Mouse (Mus musculus) gonadal fat pad, adult 2 months (tissue): ENCODE results near the gene Gm11034. TPM values are rescaled to one million over a fixed set of nuclear protein-coding genes. Genes with fewer than 3 reads are reported as not detected.

Source experiments
- DNase-seq: peaks from one replicate; pipeline ENCODE4 v3.0.0-alpha.2; 2012; ENCODE audit warnings: low read depth
- polyA plus RNA-seq: library from polyadenylated mRNA; depleted of rRNA; stranded (reverse); fragments of >200 nt; gene quantifications from 2 replicates; pipeline ENCODE4 v1.2.3, GENCODE M21; 2012; rRNA removed

The Gm11034 gene
- polyA plus RNA-seq, 1 experiment = not detected

DNA sequence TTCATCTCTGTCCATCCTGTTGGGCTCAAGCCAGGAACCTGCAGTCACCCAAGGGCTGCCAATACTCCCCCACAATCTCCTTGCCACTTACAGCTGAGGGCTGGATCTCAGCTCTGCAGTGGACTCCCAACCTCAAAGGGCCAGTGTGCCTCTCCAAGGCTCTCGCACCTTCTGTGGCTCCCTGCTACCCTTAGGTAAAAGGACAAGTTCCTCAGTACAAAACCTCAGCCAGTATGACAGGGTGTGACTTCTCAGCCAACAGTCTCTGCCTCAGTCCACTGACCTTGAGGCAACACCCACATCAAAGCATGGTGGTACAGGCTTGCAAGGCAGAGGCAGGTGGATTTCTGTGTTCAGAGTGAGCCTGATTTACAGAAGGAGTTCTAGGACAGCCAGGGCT is 1.6 kb downstream of the Gm11034 start:
- DNase-seq = no peak

DNA sequence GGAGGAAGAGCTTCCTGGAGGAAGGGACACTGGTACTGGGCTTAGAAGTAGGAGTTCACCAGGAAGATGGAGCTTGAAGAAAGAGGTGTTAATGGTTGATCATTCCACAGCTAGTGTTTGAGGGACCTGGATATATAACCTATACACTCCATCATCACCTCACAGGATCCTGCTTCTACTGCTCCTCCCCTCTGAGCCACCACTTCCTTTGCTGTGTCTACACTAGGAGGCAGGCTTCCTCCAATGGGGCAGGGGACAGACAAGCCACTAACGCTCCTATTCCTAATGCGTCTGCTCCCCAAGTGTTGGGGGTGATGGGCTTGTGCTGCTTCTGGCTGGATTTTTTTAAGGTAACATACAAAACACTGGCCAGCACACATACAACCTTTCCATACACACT is 2.7 kb downstream of the Gm11034 start:
- no peak for DNase-seq

- no peak for DNase-seq
Observed at GRCm38 (mm10) chr8:72210222-72210621, 3.2 kb downstream of the Gm11034 start.

DNA sequence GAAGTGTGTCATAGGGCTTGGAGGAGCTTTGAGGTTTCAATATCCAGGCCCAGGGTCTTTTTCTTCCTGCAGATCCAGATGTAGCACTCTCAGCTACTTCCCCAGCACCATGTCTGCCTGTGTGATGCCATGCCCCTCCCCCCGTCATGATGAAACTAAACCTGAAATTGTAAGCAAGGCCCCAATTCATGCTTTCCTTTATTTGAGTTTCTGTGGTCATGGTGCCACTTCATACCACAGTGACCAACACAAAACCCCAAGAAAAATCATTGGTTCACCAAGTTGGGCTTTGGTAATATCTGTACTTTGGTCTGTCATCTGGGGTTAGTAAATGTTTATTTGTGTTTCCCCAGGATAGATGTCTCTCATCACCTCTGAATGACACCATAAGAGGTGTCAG is 4.9 kb downstream of the Gm11034 start:
- DNase-seq = no peak

DNA sequence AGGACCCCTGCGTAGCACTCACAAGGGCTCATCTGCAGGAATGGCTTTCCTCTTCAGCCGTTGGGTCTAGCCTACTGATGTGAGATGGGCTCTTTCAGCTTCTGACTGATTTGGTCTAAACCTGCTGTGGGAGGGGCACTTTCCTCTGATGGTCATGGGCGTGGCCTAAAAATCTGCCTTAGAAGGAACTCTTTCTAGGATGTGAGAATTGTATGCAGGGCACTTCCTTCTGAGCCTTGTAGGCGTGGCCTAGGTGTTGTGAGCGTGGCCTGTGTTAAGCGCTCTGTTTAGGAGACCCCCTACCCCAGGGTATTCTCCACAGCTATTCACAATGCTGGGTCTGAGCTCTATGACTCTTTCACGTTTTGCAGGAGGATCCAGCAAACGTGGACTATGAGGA is 15.4 kb downstream of the Gm11034 start:
- DNase-seq = no peak

GRCm38 (mm10) chr8:72192065-72192464 is 21.4 kb downstream of the Gm11034 start:
- no peak for DNase-seq

DNA sequence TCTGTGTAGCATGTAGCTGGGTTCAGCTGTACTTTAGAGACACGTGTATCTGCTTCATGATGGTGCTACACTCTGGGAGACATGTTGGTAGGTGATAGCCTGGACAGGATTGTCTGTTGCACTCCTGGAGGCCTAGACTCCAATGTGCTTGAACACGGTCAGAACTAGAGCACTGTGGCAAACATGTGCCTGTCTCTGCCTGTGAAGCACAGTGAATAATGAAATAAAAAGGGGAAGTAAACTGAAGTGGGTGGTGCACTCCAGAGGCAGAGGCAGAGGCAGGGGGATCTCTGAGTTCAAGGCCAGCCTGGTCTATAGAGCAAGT is 23.3 kb downstream of the Gm11034 start:
- DNase-seq = no peak

- no peak for DNase-seq
Observed at GRCm38 (mm10) chr8:72189417-72190214, 23.8 kb downstream of the Gm11034 start, which contains the start of gene Hsh2d. Gene Hsh2d, plus strand, starts transcription at chr8:72189638.

GRCm38 (mm10) chr8:72187793-72188331 is 25.6 kb downstream of the Gm11034 start:
- no peak for DNase-seq

GRCm38 (mm10) chr8:72183554-72184202 is 29.8 kb downstream of the Gm11034 start:
- DNase-seq = no peak

DNA sequence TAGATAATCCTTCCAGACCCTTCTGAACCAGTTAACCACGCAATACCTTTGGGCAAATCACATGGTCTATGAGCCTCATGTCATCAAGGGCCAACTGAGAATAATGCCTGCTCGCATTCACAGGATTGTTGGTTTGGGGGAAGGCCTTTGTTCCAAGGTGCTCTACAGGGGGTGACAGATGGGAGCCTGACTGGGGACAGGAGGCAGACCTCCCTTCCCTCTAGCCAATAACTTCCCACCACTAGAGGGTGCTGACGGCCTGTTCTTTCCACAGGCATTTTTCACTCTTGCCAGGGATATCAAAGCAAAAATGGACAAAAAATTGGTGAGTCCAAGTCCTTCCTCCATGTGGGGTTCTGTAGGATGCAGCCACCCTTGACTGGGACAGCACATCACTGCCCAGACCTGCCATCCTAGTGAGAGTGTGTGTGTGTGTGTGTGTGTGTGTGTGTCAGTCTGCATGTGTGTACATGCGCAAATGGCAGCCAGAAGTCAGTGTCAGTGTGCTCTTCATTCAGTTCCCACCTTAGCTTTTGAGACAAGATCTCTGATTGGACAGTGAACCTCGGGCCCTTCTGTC is 36.0 kb downstream of the Gm11034 start:
- DNase-seq = no peak

DNA sequence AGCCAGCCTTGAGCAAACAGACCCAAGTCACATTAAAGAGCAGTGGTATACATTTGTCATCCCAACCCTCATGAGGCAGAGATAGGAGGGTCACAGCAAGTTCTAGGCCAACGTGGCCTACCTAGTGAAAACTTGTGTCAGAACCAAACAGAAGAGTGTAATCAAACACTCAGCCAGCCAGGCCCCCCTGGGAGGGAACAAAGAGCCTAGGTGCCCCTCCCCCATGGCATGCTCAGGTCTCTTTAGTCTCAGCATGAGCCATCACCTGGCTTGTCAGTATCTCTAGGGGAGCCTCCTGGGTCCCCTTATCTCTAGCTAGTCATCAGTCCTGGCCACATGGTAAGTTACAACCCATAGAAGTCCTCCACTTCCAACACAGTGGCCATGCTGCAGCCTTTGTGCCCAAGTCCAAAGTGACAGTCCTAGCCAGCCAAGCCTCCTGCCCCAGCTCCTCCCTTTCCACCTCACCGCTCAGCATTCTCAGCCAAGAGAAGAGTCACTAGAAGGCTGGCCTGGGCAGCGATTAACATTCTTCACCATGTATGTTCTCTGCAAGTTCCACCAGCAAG is 43.7 kb downstream of the Gm11034 start:
- no peak for DNase-seq

DNA sequence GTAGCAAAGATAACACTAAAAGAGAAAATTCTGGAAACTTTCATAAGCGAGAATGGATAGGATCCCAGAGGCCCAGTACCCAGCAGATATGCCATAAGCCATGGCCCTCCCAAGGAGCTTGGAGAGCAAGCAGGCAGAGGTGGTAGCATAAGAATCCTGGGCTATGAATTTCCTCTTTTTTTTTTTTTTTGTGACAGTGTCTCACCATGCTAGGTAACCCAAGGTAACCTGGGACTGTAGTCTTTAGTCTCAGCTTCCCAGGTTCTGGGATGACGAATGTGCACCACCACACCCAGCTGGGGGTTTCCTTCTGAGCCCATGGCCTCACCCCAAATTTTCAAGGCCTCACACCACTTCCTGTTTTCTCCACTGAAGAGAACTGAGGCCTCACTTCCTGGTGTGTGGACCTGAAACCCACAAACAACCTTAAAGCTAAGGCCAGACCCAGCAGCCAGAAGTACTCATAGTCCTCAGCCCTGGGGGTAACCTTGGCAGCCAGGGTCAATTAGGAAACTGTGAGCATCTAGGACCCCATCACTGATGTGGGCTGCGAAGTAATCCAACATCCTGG is 44.3 kb downstream of the Gm11034 start:
- DNase-seq = no peak

Other genes with a start within 250 kb of the Gm11034 start
- gene Cyp4f18, start 204.0 kb downstream of the Gm11034 start, polyA plus RNA-seq = 4.8 and 6.2 TPM in 2 replicates
- gene Olfr372, start 172.4 kb downstream of the Gm11034 start, polyA plus RNA-seq = not detected in 2 replicates
- gene Olfr373, start 130.5 kb downstream of the Gm11034 start, polyA plus RNA-seq = not detected in 2 replicates
- gene Olfr374, start 106.6 kb downstream of the Gm11034 start, polyA plus RNA-seq = 0.01 TPM in 1 of 2 replicates, not detected in the other
- 76.9 and 97.8 TPM in 2 replicates for gene Tpm4, start 78.7 kb downstream of the Gm11034 start, polyA plus RNA-seq
- 51.7 and 73.6 TPM in 2 replicates for gene Rab8a, start 52.4 kb downstream of the Gm11034 start, polyA plus RNA-seq
- 0.16 and 0.35 TPM in 2 replicates for gene Hsh2d, start 24.0 kb downstream of the Gm11034 start, polyA plus RNA-seq
- 0.22 TPM in 1 of 2 replicates, not detected in the other for gene Cib3, start 799 bp downstream of the Gm11034 start, polyA plus RNA-seq
- gene Fam32a, start 6.1 kb upstream of the Gm11034 start, polyA plus RNA-seq = 50.0 and 55.2 TPM in 2 replicates
- 50.6 and 54.7 TPM in 2 replicates for gene Ap1m1, start 26.4 kb upstream of the Gm11034 start, polyA plus RNA-seq
- 1.1 and 5.1 TPM in 2 replicates for gene Gm10282, start 91.6 kb upstream of the Gm11034 start, polyA plus RNA-seq
- gene Klf2, start 105.4 kb upstream of the Gm11034 start, polyA plus RNA-seq = 17.8 and 25.9 TPM in 2 replicates
- 43.3 and 46.3 TPM in 2 replicates for gene Eps15l1, start 207.8 kb upstream of the Gm11034 start, polyA plus RNA-seq
- 0.81 and 1.7 TPM in 2 replicates for gene Calr3, start 230.2 kb upstream of the Gm11034 start, polyA plus RNA-seq
- gene 1700030K09Rik, start 230.2 kb upstream of the Gm11034 start, polyA plus RNA-seq = 7.6 and 8.1 TPM in 2 replicates